Mouse (Mus musculus): ENCODE results near the gene Bptf. TPM values are rescaled to one million over a fixed set of nuclear protein-coding genes. Genes with fewer than 3 reads are reported as not detected.
"Not testable (repeated sequence)": the region's sequence is repeated elsewhere in the genome, so short reads cannot be mapped to it uniquely, and the experiment has no call there.

Bptf gene
- polyA plus RNA-seq, 1 experiment from 2014 or later, result 34.9 TPM

GRCm38 (mm10) chr11:107010447-107010846 is 121.5 kb downstream of the Bptf start:
- 95% methylated on average over 3 of the region's 3 CpGs for WGBS
- no peaks in the 10 kb centered on the region for H3K9me3 ChIP-seq
- H3K27ac ChIP-seq (replicated peaks), result no peak overlapping the region
- no peak for DNase-seq (ENCODE audit: low spot score)
- no peak overlapping the region for H3K4me3 ChIP-seq
- H3K27me3 ChIP-seq (replicated peaks; ENCODE audit: low read depth, poor library complexity, severe bottlenecking), result no peaks in the 10 kb centered on the region
- no peaks in the 10 kb centered on the region for H3K36me3 ChIP-seq (replicated peaks)
- peaks cover 12% of the 10 kb centered on the region for H3K4me1 ChIP-seq

- 89% methylated on average over 1 of the region's 1 CpGs for WGBS
- no peak for DNase-seq (ENCODE audit: low spot score)
- no peaks in the 10 kb centered on the region for H3K27me3 ChIP-seq (replicated peaks; ENCODE audit: low read depth, poor library complexity, severe bottlenecking)
These were observed 126.4 kb downstream of the Bptf start for GRCm38 (mm10) chr11:107005538-107005937.

GRCm38 (mm10) chr11:107001760-107002675 is 129.9 kb downstream of the Bptf start:
- H3K4me1 ChIP-seq, result peaks cover 19% of the 10 kb centered on the region
- WGBS, result 46% methylated on average over 8 of the region's 8 CpGs
- peaks cover 9% of the 10 kb centered on the region for H3K36me3 ChIP-seq (replicated peaks)
- 0 out of 2 replicates have a peak overlapping the region, but pooled peaks have one; percentile 16 for H3K4me3 ChIP-seq
- no peaks in the 10 kb centered on the region for H3K9me3 ChIP-seq
- DNase-seq (ENCODE audit: low spot score), result peak; percentile 51
- peak overlapping the region; percentile 78 for H3K27ac ChIP-seq (replicated peaks)
- H3K27me3 ChIP-seq (replicated peaks; ENCODE audit: low read depth, poor library complexity, severe bottlenecking), result no peaks in the 10 kb centered on the region

More at GRCm38 (mm10) chr11:107005538-107005937, 126.4 kb downstream of the Bptf start:
- no peaks in the 10 kb centered on the region for H3K36me3 ChIP-seq (replicated peaks)
- H3K4me3 ChIP-seq, result no peak overlapping the region
- no peaks in the 10 kb centered on the region for H3K9me3 ChIP-seq
- peaks cover 15% of the 10 kb centered on the region for H3K4me1 ChIP-seq
- no peak overlapping the region for H3K27ac ChIP-seq (replicated peaks)

GRCm38 (mm10) chr11:106999949-107000513 is 131.9 kb downstream of the Bptf start:
- Histone ChIP-seq H3K27ac (replicated peaks) (peak overlapping the region; percentile 90), H3K9me3 (no peaks in the 10 kb centered on the region), H3K4me1 (peaks cover 31% of the 10 kb centered on the region), H3K4me3 (peak overlapping the region; percentile 100), H3K36me3 (replicated peaks) (peaks cover 29% of the 10 kb centered on the region), H3K27me3 (replicated peaks; ENCODE audit: low read depth, poor library complexity, severe bottlenecking) (no peaks in the 10 kb centered on the region)
- 84% methylated on average over 9 of the region's 9 CpGs for WGBS
- no peak for DNase-seq (ENCODE audit: low spot score)

GRCm38 (mm10) chr11:106999151-106999948 is 132.6 kb downstream of the Bptf start, which contains the start of gene Kpna2:
Kpna2 (minus strand) TSS chr11:106999541.
- H3K27me3 ChIP-seq (replicated peaks; ENCODE audit: low read depth, poor library complexity, severe bottlenecking), result no peaks in the 10 kb centered on the region
- H3K27ac ChIP-seq (replicated peaks), result peak within 1 kb of the TSS; percentile 99
- H3K36me3 ChIP-seq (replicated peaks), result peaks cover 36% of the 10 kb centered on the region
- H3K9me3 ChIP-seq, result no peaks in the 10 kb centered on the region
- under 1% methylated on average over 62 of the region's 62 CpGs for WGBS
- H3K4me3 ChIP-seq, result peak within 1 kb of the TSS; percentile 100
- H3K4me1 ChIP-seq, result peaks cover 35% of the 10 kb centered on the region
- peak; percentile 93 for DNase-seq (ENCODE audit: low spot score)

- Histone ChIP-seq H3K9me3 (no peaks in the 10 kb centered on the region), H3K36me3 (replicated peaks) (peaks cover 42% of the 10 kb centered on the region), H3K27ac (replicated peaks) (peak overlapping the region; percentile 99), H3K4me3 (peak overlapping the region; percentile 100), H3K4me1 (peaks cover 35% of the 10 kb centered on the region), H3K27me3 (replicated peaks; ENCODE audit: low read depth, poor library complexity, severe bottlenecking) (no peaks in the 10 kb centered on the region)
- DNase-seq (ENCODE audit: low spot score), result no peak
- under 1% methylated on average over 26 of the region's 26 CpGs for WGBS
These were observed 133.2 kb downstream of the Bptf start for GRCm38 (mm10) chr11:106998651-106999150.

- Histone ChIP-seq H3K4me1 (peaks cover 35% of the 10 kb centered on the region), H3K36me3 (replicated peaks) (peaks cover 48% of the 10 kb centered on the region), H3K27ac (replicated peaks) (peak overlapping the region; percentile 99), H3K27me3 (replicated peaks; ENCODE audit: low read depth, poor library complexity, severe bottlenecking) (no peaks in the 10 kb centered on the region), H3K9me3 (no peaks in the 10 kb centered on the region), H3K4me3 (peak overlapping the region; percentile 100)
- no peak for DNase-seq (ENCODE audit: low spot score)
- WGBS, result 16% methylated on average over 5 of the region's 5 CpGs
These were observed 134.0 kb downstream of the Bptf start for GRCm38 (mm10) chr11:106997976-106998375.

- H3K4me3 ChIP-seq, result peak overlapping the region; percentile 100
- H3K27me3 ChIP-seq (replicated peaks; ENCODE audit: low read depth, poor library complexity, severe bottlenecking); DNase-seq (ENCODE audit: low spot score); H3K27ac ChIP-seq (replicated peaks); H3K9me3 ChIP-seq: not testable (repeated sequence)
- WGBS, result 95% methylated on average over 7 of the region's 7 CpGs
- H3K4me1 ChIP-seq, result peaks cover 23% of the 10 kb centered on the region
- H3K36me3 ChIP-seq (replicated peaks), result peaks cover 63% of the 10 kb centered on the region
These were observed 135.4 kb downstream of the Bptf start for GRCm38 (mm10) chr11:106996492-106996891.

- no peak overlapping the region for H3K4me3 ChIP-seq
- peaks cover 19% of the 10 kb centered on the region for H3K4me1 ChIP-seq
- 84% methylated on average over 3 of the region's 3 CpGs for WGBS
- no peak for DNase-seq (ENCODE audit: low spot score)
- peaks cover 83% of the 10 kb centered on the region for H3K36me3 ChIP-seq (replicated peaks)
- no peak overlapping the region for H3K27ac ChIP-seq (replicated peaks)
- no peaks in the 10 kb centered on the region for H3K27me3 ChIP-seq (replicated peaks; ENCODE audit: low read depth, poor library complexity, severe bottlenecking)
- no peaks in the 10 kb centered on the region for H3K9me3 ChIP-seq
These were observed 137.5 kb downstream of the Bptf start for GRCm38 (mm10) chr11:106994246-106995085.

GRCm38 (mm10) chr11:106987384-106987783 is 144.5 kb downstream of the Bptf start:
- H3K27ac ChIP-seq (replicated peaks), result no peak overlapping the region
- WGBS, result 91% methylated on average over 2 of the region's 2 CpGs
- H3K4me3 ChIP-seq, result no peak overlapping the region
- H3K27me3 ChIP-seq (replicated peaks; ENCODE audit: low read depth, poor library complexity, severe bottlenecking), result no peaks in the 10 kb centered on the region
- peaks cover 83% of the 10 kb centered on the region for H3K36me3 ChIP-seq (replicated peaks)
- H3K4me1 ChIP-seq, result peaks cover 3% of the 10 kb centered on the region; the same call in 1 of the 2 replicates
- DNase-seq (ENCODE audit: low spot score), result no peak
- H3K9me3 ChIP-seq, result no peaks in the 10 kb centered on the region

- not testable (repeated sequence) for H3K27ac ChIP-seq (replicated peaks); H3K9me3 ChIP-seq; H3K27me3 ChIP-seq (replicated peaks; ENCODE audit: low read depth, poor library complexity, severe bottlenecking); DNase-seq (ENCODE audit: low spot score); H3K4me1 ChIP-seq; H3K4me3 ChIP-seq
- WGBS, result 93% methylated on average over 9 of the region's 9 CpGs
- H3K36me3 ChIP-seq (replicated peaks), result peaks cover 70% of the 10 kb centered on the region
These were observed 145.8 kb downstream of the Bptf start for GRCm38 (mm10) chr11:106985979-106986604.

All from embryonic facial prominence, embryonic 10.5 days (tissue).